Mouse (Mus musculus) liver, embryonic 14.5 days (tissue): ENCODE data around the gene Rab4a.

Experiments used
- CTCF ChIP-seq: IDR thresholded peaks from 2 replicates; pipeline ENCODE4 v1.5.1; 2016; ENCODE audit warnings: antibody characterized with exemption, low read depth, control low read depth
- EP300 ChIP-seq: IDR thresholded peaks from 2 replicates; pipeline ENCODE4 v1.6.1; 2016; ENCODE audit warnings: antibody characterized with exemption, low read depth

DNA sequence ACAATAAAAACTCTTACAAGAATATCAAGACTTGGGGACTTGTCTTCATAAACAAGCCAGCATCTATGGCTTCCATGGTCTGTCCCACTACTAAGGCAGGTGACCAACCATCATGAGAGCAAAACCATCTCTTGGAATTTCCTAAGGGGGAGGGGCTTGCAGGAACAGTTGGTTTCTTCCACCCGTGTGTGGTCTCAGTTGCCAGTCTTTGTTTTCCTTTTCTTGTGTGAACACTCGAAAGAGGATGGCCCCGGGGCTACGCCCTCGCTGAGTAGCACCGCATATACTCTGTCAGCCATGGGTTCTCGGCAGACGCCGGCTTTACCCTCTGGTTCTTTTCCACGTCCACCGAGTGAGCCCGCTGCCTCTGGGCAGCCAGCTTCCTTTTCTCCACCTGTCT lies 36.3 kb downstream of the Rab4a start:
- TF ChIP-seq CTCF: no peak
- no peak for TF ChIP-seq EP300
